Mouse (Mus musculus) cerebellum, adult 2 months (tissue): ENCODE results near the gene H6pd. TPM values are rescaled to one million over a fixed set of nuclear protein-coding genes. Genes with fewer than 3 reads are reported as not detected.
A peak's percentile ranks its signal among the peaks of the same experiment; 100 is the strongest.

Source experiments
- DNase-seq, 2 experiments: peaks; one replicate each; pipeline ENCODE4 v3.0.0; 2021
- H3K27ac ChIP-seq: fragments of 200-500 bp; 2 replicates; pipeline ENCODE4 v1.5.1; 2012; ENCODE audit warnings: low read length, control low read depth, inconsistent platforms; ENCODE audit not compliant: insufficient read depth
- H3K27me3 ChIP-seq: fragments of 200-500 bp; 2 replicates; pipeline ENCODE4 v1.6.1; 2012; ENCODE audit warnings: inconsistent platforms, mild to moderate bottlenecking, low read length, moderate library complexity; ENCODE audit not compliant: control insufficient read depth, insufficient read depth
- H3K4me1 ChIP-seq: fragments of 200-500 bp; 2 replicates; pipeline ENCODE4 v1.6.1; 2011; ENCODE audit warnings: low read length; ENCODE audit not compliant: control insufficient read depth, insufficient read depth
- H3K4me3 ChIP-seq: fragments of 200-500 bp; replicated peaks from 2 replicates; pipeline ENCODE3; 2011; ENCODE audit warnings: mild to moderate bottlenecking, low read depth, low read length, control low read depth; ENCODE audit not compliant: insufficient read depth
- CTCF ChIP-seq: fragments of 200-500 bp; IDR thresholded peaks from 2 replicates; pipeline ENCODE4 v1.5.1; 2011; ENCODE audit warnings: low read depth, mild to moderate bottlenecking, control low read depth, low read length, moderate library complexity, borderline replicate concordance; ENCODE audit not compliant: insufficient read depth
- POLR2A ChIP-seq: fragments of 200-500 bp; IDR thresholded peaks from 2 replicates; pipeline ENCODE4 v1.6.1; 2011; ENCODE audit warnings: low read length, control low read depth, borderline replicate concordance; ENCODE audit not compliant: insufficient read depth
- WGBS: fragments of 180-500 bp; shearing (Covaris S2); methylation state at CpG from one replicate; pipeline ENCODE4 v1.1.7; 2018; 5-methylcytosine and 5-hydroxymethylcytosine counted together
- polyA plus RNA-seq: library from polyadenylated mRNA; depleted of rRNA; stranded (reverse); fragments of >200 nt; gene quantifications from 2 replicates; pipeline ENCODE4 v1.2.3, GENCODE M21; 2012

The H6pd gene
- polyA plus RNA-seq, 1 experiment, result 11.6 TPM

- Histone ChIP-seq H3K4me1 (peaks cover 18% of the 10 kb centered on the region), H3K4me3 (peak overlapping the region; percentile 63), H3K27ac (peak overlapping the region; percentile 87), H3K27me3 (no peaks in the 10 kb centered on the region)
- WGBS, result under 1% methylated on average over 41 of the region's 42 CpGs
- peak; percentile 72 to 82 for DNase-seq
- peak; percentile 41; the same call in 1 of the 2 replicates for TF ChIP-seq CTCF
- no peak; the same call in 1 of the 2 replicates for TF ChIP-seq POLR2A
Measured at GRCm38 (mm10) chr4:150008325-150008852, 434 bp downstream of the H6pd start.

GRCm38 (mm10) chr4:150007444-150007843, 1.4 kb downstream of the H6pd start:
- peak overlapping the region; percentile 63 for H3K4me3 ChIP-seq
- H3K27me3 ChIP-seq, result no peaks in the 10 kb centered on the region
- WGBS, result 49% methylated on average over 3 of the region's 3 CpGs
- DNase-seq, result no peak
- no peak for TF ChIP-seq POLR2A
- TF ChIP-seq CTCF, result no peak
- H3K27ac ChIP-seq, result peak overlapping the region; percentile 87; the same call in 1 of the 2 replicates
- H3K4me1 ChIP-seq, result peaks cover 20% of the 10 kb centered on the region

GRCm38 (mm10) chr4:150006991-150007390, 1.8 kb downstream of the H6pd start:
- H3K27me3 ChIP-seq, result no peaks in the 10 kb centered on the region
- no peak for TF ChIP-seq CTCF
- no peak for TF ChIP-seq POLR2A
- no peak overlapping the region for H3K27ac ChIP-seq
- WGBS, result 66% methylated on average over 8 of the region's 8 CpGs
- H3K4me1 ChIP-seq, result peaks cover 24% of the 10 kb centered on the region
- DNase-seq, result peak in 1 of 2 experiments; percentile 19
- peak overlapping the region; percentile 12 for H3K4me3 ChIP-seq

- 60% methylated on average over 21 of the region's 21 CpGs for WGBS
- DNase-seq, result peak in 1 of 2 experiments; percentile 24
- TF ChIP-seq CTCF, result no peak
- no peak for TF ChIP-seq POLR2A
- Histone ChIP-seq H3K4me1 (peaks cover 29% of the 10 kb centered on the region), H3K27me3 (no peaks in the 10 kb centered on the region), H3K4me3 (no peak overlapping the region), H3K27ac (no peak overlapping the region)
Measured at GRCm38 (mm10) chr4:150006122-150006854, 2.5 kb downstream of the H6pd start.

- Histone ChIP-seq H3K4me3 (no peak overlapping the region), H3K27me3 (no peaks in the 10 kb centered on the region), H3K27ac (no peak overlapping the region), H3K4me1 (peaks cover 36% of the 10 kb centered on the region)
- TF ChIP-seq POLR2A, result no peak
- DNase-seq, result no peak
- WGBS, result 68% methylated on average over 10 of the region's 10 CpGs
Measured at GRCm38 (mm10) chr4:150005231-150005630, 3.6 kb downstream of the H6pd start.

- WGBS, result 93% methylated on average over 4 of the region's 4 CpGs
- TF ChIP-seq POLR2A (no peak), CTCF (no peak)
- Histone ChIP-seq H3K27me3 (no peaks in the 10 kb centered on the region), H3K4me3 (no peak overlapping the region), H3K4me1 (peaks cover 43% of the 10 kb centered on the region), H3K27ac (no peak overlapping the region)
- DNase-seq, result no peak
Measured at GRCm38 (mm10) chr4:150003641-150004040, 5.2 kb downstream of the H6pd start.

- 77% methylated on average over 7 of the region's 7 CpGs for WGBS
- no peak for DNase-seq
Measured at GRCm38 (mm10) chr4:150003021-150003580, 5.7 kb downstream of the H6pd start.

GRCm38 (mm10) chr4:150002021-150002528, 6.7 kb downstream of the H6pd start:
- Histone ChIP-seq H3K4me3 (no peak overlapping the region), H3K27me3 (no peaks in the 10 kb centered on the region), H3K4me1 (peaks cover 51% of the 10 kb centered on the region), H3K27ac (no peak overlapping the region)
- TF ChIP-seq POLR2A, result no peak
- TF ChIP-seq CTCF, result no peak
- peak in 1 of 2 experiments; percentile 15 for DNase-seq
- 88% methylated on average over 12 of the region's 12 CpGs for WGBS

More at GRCm38 (mm10) chr4:150003021-150003580, 5.7 kb downstream of the H6pd start:
- TF ChIP-seq CTCF (no peak), POLR2A (no peak)
- peaks cover 49% of the 10 kb centered on the region for H3K4me1 ChIP-seq
- H3K4me3 ChIP-seq, result no peak overlapping the region
- H3K27ac ChIP-seq, result no peak overlapping the region
- no peaks in the 10 kb centered on the region for H3K27me3 ChIP-seq
